Mouse (Mus musculus) ES-Bruce4 (cell line): ENCODE measurements around the gene Erp29.

Experiments
- CTCF ChIP-seq: IDR thresholded peaks from one replicate; pipeline ENCODE4 v1.8.1; 2011; ENCODE audit warnings: low read depth, low read length
- EP300 ChIP-seq: IDR thresholded peaks from 2 replicates; pipeline ENCODE4 v1.6.1; 2011; ENCODE audit warnings: low read depth, low read length; ENCODE audit not compliant: insufficient read depth

DNA sequence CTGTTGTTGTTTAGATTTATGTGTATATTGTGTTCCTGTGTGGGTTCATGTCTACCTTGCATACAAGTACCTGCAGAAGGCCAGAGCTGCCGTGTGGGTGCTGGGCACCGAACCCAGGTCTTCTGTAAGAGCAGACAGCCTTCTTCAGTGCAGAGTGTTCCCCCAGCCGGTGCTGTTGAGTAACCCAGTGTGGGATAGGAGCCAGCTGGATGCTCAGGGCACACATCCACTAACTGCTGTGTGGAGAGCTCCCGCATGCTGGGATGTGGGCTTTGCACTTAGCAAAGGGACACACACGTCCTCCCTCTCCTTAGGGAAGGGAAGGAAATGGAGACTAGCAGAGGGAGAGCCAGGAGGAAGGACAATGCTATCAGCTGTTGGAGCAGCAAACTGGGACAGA lies 14.2 kb downstream of the Erp29 start:
- TF ChIP-seq CTCF (no peak), EP300 (no peak)
